Mouse (Mus musculus) neural tube, embryonic 12.5 days (tissue): ENCODE data around the gene Zbtb4. TPM values are rescaled to one million over a fixed set of nuclear protein-coding genes. Genes with fewer than 3 reads are reported as not detected.
A peak's percentile ranks its signal among the peaks of the same experiment; 100 is the strongest.

ENCODE experiments used
- ATAC-seq: fragments of 200-750 bp; cut with Nextera tagmentation; 2 replicates; pipeline ENCODE4 v1.8.0; 2017; ENCODE audit warnings: low read depth, mild to moderate bottlenecking, moderate TSS enrichment, moderate library complexity; ENCODE audit not compliant: low FRiP score
- H3K27ac ChIP-seq: fragments of 300-500 bp; sonication (generic); 2 replicates; pipeline ENCODE4 v1.5.1; 2016
- H3K27me3 ChIP-seq: fragments of 300-500 bp; sonication (generic); replicated peaks from 2 replicates; pipeline ENCODE4 v1.6.1; 2016; ENCODE audit warnings: mild to moderate bottlenecking
- H3K36me3 ChIP-seq: fragments of 300-500 bp; sonication (generic); 2 replicates; pipeline ENCODE4 v1.6.1; 2016; ENCODE audit warnings: mild to moderate bottlenecking
- H3K4me1 ChIP-seq: fragments of 300-500 bp; sonication (generic); 2 replicates; pipeline ENCODE4 v1.6.1; 2016
- H3K4me2 ChIP-seq: fragments of 300-500 bp; sonication (generic); replicated peaks from 2 replicates; pipeline ENCODE4 v1.6.1; 2016; ENCODE audit warnings: mild to moderate bottlenecking
- H3K4me3 ChIP-seq: fragments of 300-500 bp; sonication (generic); 2 replicates; pipeline ENCODE4 v1.5.1; 2016
- H3K9ac ChIP-seq: fragments of 300-500 bp; sonication (generic); 2 replicates; pipeline ENCODE4 v1.6.1; 2016; ENCODE audit warnings: mild to moderate bottlenecking
- H3K9me3 ChIP-seq: fragments of 300-500 bp; sonication (generic); 2 replicates; pipeline ENCODE4 v1.6.1; 2016; ENCODE audit warnings: mild to moderate bottlenecking
- WGBS: fragments of 180-500 bp; shearing (Covaris S2); methylation state at CpG from one replicate; pipeline ENCODE4 v1.1.7; 2016; 5-methylcytosine and 5-hydroxymethylcytosine counted together
- polyA plus RNA-seq: library from polyadenylated mRNA; unstranded; fragments of >200 nt; fragmentation: Nextera tagmentation; extraction: Ambion mirVana; gene quantifications from 2 replicates; pipeline ENCODE4 v1.2.1, GENCODE M21; 2016

Gene Zbtb4
- polyA plus RNA-seq, 1 experiment from 2014 or later, result 2.4 TPM

DNA sequence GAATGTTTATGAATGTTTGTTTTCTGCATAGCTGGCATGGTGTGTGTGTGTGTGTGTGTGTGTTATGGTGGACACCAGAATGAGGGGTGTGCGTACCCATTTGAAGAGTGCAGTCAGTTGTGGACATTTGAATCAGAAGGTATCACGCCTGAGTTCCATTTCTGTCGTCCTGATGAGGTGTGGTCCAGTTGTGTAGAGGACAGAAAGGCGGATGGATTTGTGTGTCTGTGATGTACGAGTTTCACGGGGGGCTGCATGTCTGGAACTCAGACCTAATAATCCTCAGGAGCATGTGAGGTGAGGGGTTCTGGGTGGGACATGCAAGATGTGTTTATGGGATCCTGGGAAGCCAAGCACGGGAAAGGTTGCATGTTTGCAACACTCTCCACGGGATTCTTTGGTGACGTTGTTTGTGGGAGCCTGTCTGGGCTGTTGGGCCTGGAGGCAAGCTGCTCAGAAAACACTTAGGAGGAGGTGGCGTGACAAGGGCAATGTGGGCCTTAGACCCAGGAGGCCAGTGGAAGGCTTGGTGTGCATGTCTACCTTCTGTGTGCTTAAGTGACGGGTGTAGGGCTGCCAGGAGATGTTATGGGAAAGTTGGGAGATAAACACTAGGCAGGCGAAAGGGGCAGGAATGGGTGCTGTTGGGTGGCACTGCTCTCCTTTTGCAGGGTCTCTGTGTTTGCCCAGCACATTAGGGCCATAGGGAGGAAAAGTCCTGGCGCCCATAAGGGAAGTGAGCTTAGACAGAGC is 1.3 kb downstream of the Zbtb4 start:
- H3K27ac ChIP-seq, result no peak overlapping the region
- peak overlapping the region; percentile 81 for H3K4me2 ChIP-seq
- peak overlapping the region; percentile 79; the same call in 1 of the 2 replicates for H3K4me3 ChIP-seq
- H3K36me3 ChIP-seq, result no peaks in the 10 kb centered on the region
- ATAC-seq, result no peak
- H3K9me3 ChIP-seq, result no peaks in the 10 kb centered on the region
- peaks cover 17% of the 10 kb centered on the region for H3K4me1 ChIP-seq
- 71% methylated on average over 13 of the region's 13 CpGs for WGBS
- no peaks in the 10 kb centered on the region for H3K27me3 ChIP-seq
- peak overlapping the region; percentile 92 for H3K9ac ChIP-seq

DNA sequence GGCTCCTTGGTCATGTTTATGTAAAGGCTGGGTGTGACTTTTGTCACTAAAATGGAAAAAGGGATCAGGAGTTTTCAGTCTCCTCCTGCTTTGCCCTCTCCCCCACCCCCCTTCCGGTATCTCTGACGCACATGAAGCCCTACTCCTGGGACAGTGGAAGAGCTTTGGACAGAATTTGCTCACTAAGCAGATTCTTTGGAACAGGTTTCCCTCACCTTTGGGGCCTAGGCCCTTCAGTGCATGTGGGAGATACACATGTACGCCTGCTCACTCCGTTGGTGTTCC is 1.9 kb downstream of the Zbtb4 start:
- Histone ChIP-seq H3K27ac (no peak overlapping the region), H3K9ac (no peak overlapping the region), H3K9me3 (no peaks in the 10 kb centered on the region), H3K4me1 (peaks cover 17% of the 10 kb centered on the region), H3K4me2 (peak overlapping the region; percentile 81; the same call in 1 of the 2 replicates), H3K36me3 (no peaks in the 10 kb centered on the region), H3K27me3 (no peaks in the 10 kb centered on the region), H3K4me3 (no peak overlapping the region)
- 76% methylated on average over 4 of the region's 4 CpGs for WGBS
- ATAC-seq, result no peak

DNA sequence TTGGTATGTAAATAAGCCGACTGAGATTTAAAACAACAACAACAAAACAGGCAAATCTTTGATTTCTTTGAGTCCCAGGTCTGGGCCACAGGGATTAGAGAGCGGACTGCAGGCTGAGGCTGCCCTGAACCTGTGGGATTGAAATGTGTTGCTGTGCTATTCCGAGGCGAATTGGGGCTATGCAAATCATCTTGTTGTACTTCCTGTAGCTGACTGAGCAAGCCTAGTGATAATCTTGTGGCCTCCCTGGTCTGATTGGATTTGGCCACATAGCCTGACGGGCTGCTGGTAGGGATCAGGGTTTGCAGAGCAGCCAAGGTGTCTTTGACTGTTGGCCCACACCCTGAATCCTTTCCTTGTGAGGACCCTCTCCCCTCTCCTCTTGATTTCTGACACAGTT is 9.2 kb downstream of the Zbtb4 start:
- Histone ChIP-seq H3K4me1 (peaks cover 6% of the 10 kb centered on the region), H3K9me3 (no peaks in the 10 kb centered on the region), H3K27ac (no peak overlapping the region), H3K9ac (no peak overlapping the region), H3K4me2 (no peak overlapping the region), H3K27me3 (peaks cover 16% of the 10 kb centered on the region), H3K4me3 (no peak overlapping the region), H3K36me3 (peaks cover 9% of the 10 kb centered on the region)
- WGBS, result 62% methylated on average over 5 of the region's 5 CpGs
- no peak for ATAC-seq

DNA sequence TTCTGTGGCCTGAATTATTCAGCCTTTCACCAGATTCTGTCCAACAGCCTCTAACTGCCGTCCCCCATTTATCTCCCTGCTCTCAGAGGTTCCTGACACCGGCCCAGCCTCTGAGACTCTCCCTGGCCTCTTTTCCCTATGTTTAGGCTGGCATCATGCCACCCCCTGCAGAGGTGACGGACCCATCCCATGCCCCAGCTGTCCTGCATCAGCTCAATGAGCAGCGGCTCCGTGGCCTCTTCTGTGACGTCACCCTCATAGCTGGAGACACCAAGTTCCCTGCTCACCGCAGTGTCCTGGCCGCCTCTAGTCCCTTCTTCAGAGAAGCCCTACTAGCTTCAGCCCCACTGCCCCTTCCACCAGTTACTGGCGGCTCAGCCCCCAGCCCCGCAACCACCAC is 10.0 kb downstream of the Zbtb4 start:
- WGBS, result 66% methylated on average over 10 of the region's 10 CpGs
- Histone ChIP-seq H3K4me2 (no peak overlapping the region), H3K27ac (no peak overlapping the region), H3K27me3 (peaks cover 16% of the 10 kb centered on the region), H3K9ac (no peak overlapping the region), H3K4me1 (peaks cover 6% of the 10 kb centered on the region), H3K36me3 (peaks cover 9% of the 10 kb centered on the region), H3K9me3 (no peaks in the 10 kb centered on the region), H3K4me3 (no peak overlapping the region)
- no peak for ATAC-seq

DNA sequence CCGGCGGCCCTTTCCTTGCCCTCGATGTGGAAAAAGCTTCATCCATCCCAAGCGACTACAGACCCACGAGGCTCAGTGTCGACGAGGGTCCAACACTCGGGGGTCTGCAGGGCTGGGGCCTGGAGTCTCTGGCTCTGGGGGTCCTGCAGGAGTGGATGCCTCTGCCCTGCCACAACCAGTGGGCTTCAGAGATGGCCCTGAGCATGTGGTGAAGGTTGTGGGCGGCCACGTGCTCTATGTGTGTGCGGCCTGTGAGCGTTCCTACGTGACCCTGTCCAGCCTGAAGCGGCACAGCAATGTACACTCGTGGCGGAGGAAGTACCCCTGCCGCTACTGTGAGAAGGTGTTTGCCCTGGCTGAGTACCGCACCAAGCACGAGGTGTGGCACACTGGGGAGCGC is 10.8 kb downstream of the Zbtb4 start:
- H3K27me3 ChIP-seq, result peaks cover 16% of the 10 kb centered on the region
- H3K4me3 ChIP-seq, result no peak overlapping the region
- H3K9ac ChIP-seq, result no peak overlapping the region
- ATAC-seq, result no peak
- WGBS, result 85% methylated on average over 20 of the region's 20 CpGs
- H3K36me3 ChIP-seq, result peaks cover 9% of the 10 kb centered on the region
- H3K27ac ChIP-seq, result no peak overlapping the region
- H3K4me1 ChIP-seq, result peaks cover 6% of the 10 kb centered on the region
- H3K4me2 ChIP-seq, result no peak overlapping the region
- H3K9me3 ChIP-seq, result no peaks in the 10 kb centered on the region

DNA sequence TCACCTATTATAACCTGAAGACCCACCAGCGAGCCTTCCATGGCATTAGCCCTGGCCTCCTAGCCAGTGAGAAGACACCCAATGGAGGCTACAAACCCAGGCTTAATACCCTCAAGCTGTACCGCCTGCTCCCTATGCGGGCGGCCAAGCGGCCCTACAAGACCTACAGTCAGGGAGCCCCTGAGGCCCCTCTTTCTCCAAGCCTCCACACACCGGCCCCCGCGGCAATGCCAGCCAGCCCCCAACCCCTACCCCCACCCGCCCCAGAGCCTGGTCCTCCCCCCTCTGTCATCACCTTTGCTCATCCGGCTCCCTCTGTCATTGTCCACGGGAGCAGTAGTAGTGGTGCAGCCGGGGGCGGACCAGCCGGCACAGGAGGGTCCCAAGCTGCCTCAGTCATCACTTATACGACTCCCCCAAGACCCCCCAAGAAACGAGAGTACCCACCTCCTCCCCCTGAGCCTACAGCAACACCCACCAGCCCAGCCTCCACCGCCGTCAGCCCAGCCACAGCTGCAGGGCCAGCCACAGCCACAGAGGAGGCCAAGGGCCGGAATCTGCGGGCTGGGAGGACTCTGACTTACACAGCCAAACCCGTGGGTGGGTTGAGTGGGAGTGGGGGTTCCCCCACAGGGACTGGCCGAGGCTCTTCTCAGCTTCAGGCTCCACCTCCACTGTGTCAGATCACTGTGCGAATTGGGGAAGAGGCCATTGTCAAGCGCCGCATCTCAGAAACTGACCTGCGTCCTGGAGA is 12.0 kb downstream of the Zbtb4 start:
- Histone ChIP-seq H3K27me3 (peaks cover 16% of the 10 kb centered on the region), H3K27ac (no peak overlapping the region), H3K4me1 (peaks cover 6% of the 10 kb centered on the region), H3K9ac (no peak overlapping the region), H3K4me2 (peak overlapping the region; percentile 22; the same call in 1 of the 2 replicates), H3K36me3 (peaks cover 9% of the 10 kb centered on the region), H3K9me3 (no peaks in the 10 kb centered on the region), H3K4me3 (no peak overlapping the region)
- WGBS, result 63% methylated on average over 26 of the region's 26 CpGs
- no peak for ATAC-seq

DNA sequence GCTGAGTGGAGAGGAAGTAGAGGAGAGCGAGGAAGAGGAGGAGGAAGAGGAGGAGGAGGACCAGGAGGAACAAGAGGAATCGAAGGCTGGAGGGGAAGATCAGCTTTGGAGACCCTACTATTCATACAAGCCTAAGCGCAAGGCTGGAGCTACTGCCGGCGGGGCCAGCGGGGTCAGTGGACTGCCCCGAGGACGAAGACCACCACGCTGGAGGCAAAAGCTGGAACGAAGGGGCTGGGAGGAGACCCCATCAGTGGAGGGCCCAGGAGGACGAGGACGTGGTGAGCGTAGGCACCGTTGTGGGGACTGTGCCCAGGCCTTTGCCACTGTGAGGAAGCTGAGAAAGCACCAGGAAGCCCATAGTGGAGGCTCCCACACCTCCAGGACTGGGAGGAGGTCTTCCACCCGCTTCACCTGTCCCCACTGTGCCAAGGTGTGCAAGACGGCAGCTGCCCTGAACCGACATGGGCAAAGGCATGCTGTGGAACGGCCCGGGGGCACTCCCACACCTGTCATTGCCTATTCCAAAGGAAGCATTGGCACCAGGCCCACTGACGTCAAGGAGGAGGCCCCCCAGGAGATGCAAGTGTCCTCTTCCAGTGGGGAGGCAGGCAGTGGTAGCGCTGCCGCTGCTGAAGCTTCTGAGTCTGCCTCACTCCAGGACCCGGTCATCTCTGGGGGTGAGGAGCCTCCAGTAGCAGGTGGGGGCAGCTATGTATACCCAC is 12.7 kb downstream of the Zbtb4 start:
- no peak overlapping the region for H3K4me3 ChIP-seq
- H3K36me3 ChIP-seq, result peaks cover 9% of the 10 kb centered on the region
- H3K27ac ChIP-seq, result no peak overlapping the region
- H3K4me2 ChIP-seq, result no peak overlapping the region
- no peak overlapping the region for H3K9ac ChIP-seq
- no peak for ATAC-seq
- H3K4me1 ChIP-seq, result peaks cover 6% of the 10 kb centered on the region
- 68% methylated on average over 23 of the region's 23 CpGs for WGBS
- H3K9me3 ChIP-seq, result no peaks in the 10 kb centered on the region
- H3K27me3 ChIP-seq, result peaks cover 16% of the 10 kb centered on the region

DNA sequence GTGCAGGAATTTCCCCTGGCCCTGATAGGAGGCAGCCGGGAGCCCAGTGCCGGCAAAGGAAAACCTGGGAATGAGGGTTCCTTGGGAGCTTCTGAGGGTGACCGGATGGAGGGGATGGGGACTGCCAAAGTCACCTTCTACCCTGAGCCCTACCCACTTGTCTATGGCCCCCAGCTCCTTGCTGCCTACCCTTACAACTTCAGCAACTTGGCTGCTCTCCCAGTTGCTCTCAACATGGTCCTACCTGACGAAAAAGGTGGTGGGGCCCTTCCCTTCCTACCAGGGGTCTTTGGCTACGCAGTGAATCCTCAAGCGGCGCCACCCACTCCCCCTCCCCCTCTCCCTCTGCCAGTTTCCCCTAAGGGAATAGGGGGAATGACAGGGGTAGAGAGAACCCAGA is 13.3 kb downstream of the Zbtb4 start:
- WGBS, result 42% methylated on average over 7 of the region's 7 CpGs
- no peak for ATAC-seq
- no peak overlapping the region for H3K27ac ChIP-seq
- H3K4me2 ChIP-seq, result no peak overlapping the region
- no peak overlapping the region for H3K9ac ChIP-seq
- H3K9me3 ChIP-seq, result no peaks in the 10 kb centered on the region
- H3K4me3 ChIP-seq, result no peak overlapping the region
- H3K4me1 ChIP-seq, result peaks cover 6% of the 10 kb centered on the region
- H3K36me3 ChIP-seq, result peaks cover 9% of the 10 kb centered on the region
- peaks cover 16% of the 10 kb centered on the region for H3K27me3 ChIP-seq

DNA sequence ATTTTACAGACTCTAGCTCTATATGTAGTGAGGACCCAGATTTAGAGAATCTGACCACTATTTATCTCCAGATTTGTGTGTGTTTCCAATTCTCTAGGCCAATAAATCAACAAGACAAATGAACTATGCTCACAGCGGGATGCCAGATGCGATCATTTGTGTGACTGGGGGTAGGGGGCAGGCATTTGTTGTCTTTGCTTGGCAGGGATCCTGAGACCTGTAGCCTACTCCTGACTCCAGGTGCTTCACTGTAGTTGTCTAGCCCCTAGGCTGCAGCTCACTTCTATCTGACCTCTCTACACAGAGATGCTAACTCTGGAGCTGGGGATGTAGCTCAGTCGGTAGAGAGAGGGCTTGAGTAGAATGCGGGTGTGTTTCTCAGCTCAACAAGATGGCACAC is 16.1 kb downstream of the Zbtb4 start:
- Histone ChIP-seq H3K36me3 (no peaks in the 10 kb centered on the region; the same call in 1 of the 2 replicates), H3K9ac (no peak overlapping the region), H3K4me3 (no peak overlapping the region), H3K4me1 (peaks cover 3% of the 10 kb centered on the region), H3K27ac (no peak overlapping the region), H3K27me3 (peaks cover 16% of the 10 kb centered on the region), H3K4me2 (no peak overlapping the region), H3K9me3 (no peaks in the 10 kb centered on the region)
- 21% methylated on average over 4 of the region's 4 CpGs for WGBS
- no peak for ATAC-seq

DNA sequence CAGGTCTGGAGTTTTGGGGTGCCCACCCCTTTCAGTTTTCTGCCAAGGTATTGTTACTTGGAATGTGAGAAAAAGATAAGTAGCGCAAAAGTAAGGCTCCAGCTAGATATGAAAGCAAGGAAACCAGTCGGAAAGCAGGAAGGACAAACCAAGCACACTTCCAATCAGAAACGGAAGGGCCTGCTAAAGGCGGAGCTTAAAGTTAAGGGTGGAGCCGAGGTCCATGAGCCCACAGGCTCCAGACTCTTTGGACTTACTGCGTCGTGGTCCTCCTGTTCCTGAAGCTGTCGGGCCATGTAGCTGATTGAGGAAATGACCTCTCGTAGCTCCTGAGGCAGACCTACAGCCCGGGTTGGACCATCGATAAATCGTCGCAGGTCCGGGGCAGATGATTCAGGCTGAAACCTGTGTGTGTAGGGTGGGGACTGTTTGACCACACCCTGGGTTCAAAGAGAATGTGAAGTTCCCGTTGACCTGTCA is 19.1 kb downstream of the Zbtb4 start:
- Histone ChIP-seq H3K9ac (no peak overlapping the region), H3K4me3 (no peak overlapping the region), H3K27me3 (no peaks in the 10 kb centered on the region), H3K9me3 (no peaks in the 10 kb centered on the region), H3K27ac (no peak overlapping the region), H3K36me3 (no peaks in the 10 kb centered on the region), H3K4me2 (0 out of 2 replicates have a peak overlapping the region, but pooled peaks have one; percentile 12), H3K4me1 (no peaks in the 10 kb centered on the region)
- WGBS, result 46% methylated on average over 15 of the region's 15 CpGs
- ATAC-seq, result no peak

DNA sequence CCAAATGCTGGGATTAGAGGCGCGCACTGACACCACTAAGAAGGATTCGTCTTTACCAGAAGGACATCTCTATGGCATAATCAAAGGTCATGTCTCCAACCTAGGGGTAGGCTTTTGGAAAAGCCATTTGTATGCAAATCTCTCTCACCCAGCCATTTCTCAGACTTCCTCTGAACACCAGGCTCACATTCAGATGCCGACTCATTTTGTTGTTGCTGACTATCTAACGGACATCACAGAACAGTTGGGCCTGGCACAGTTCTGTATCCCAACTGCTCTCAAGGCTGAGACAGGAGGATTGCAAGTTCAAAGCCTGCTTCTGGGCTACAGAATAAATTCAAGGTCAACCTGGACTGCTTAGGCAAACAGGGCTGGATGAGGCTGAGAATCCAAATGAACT is 21.6 kb downstream of the Zbtb4 start:
- H3K27ac ChIP-seq, result no peak overlapping the region
- H3K9me3 ChIP-seq, result no peaks in the 10 kb centered on the region
- no peak overlapping the region for H3K9ac ChIP-seq
- ATAC-seq, result no peak
- 0 out of 2 replicates have a peak, but pooled peaks cover under 1% of the 10 kb centered on the region for H3K27me3 ChIP-seq
- 78% methylated on average over 5 of the region's 5 CpGs for WGBS
- no peak overlapping the region for H3K4me2 ChIP-seq
- H3K4me3 ChIP-seq, result no peak overlapping the region
- no peaks in the 10 kb centered on the region for H3K4me1 ChIP-seq
- H3K36me3 ChIP-seq, result no peaks in the 10 kb centered on the region

DNA sequence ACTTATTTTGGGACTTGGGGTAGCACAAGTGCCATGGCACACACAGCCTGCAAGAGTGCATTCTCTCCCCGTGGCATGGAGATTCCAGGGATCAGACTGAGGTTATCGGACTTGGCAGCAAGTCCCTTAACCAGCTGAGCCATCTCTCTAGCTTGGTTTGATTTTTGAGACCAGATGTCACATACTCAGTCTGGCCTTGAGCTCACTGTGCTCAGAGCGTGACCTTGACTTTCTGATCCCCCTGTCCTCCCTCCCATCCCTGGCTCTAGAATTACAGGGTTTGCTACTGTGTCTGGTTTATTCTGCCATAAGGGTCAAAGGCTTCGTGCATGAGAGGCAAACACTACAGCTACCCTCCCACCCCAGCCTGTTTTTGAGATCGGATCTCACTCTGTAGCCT is 23.7 kb downstream of the Zbtb4 start:
- H3K36me3 ChIP-seq, result no peaks in the 10 kb centered on the region
- H3K9me3 ChIP-seq, result no peaks in the 10 kb centered on the region
- no peak overlapping the region for H3K4me2 ChIP-seq
- WGBS, result 72% methylated on average over 5 of the region's 5 CpGs
- H3K4me3 ChIP-seq, result no peak overlapping the region
- H3K27ac ChIP-seq, result no peak overlapping the region
- no peak overlapping the region for H3K9ac ChIP-seq
- peaks cover 16% of the 10 kb centered on the region; the same call in 1 of the 2 replicates for H3K27me3 ChIP-seq
- ATAC-seq, result no peak
- no peaks in the 10 kb centered on the region for H3K4me1 ChIP-seq
